Mouse (Mus musculus) kidney, embryonic 16.5 days (tissue): ENCODE results near the gene Vwa5b1. TPM values are rescaled to one million over a fixed set of nuclear protein-coding genes. Genes with fewer than 3 reads are reported as not detected.

Experiments
- ATAC-seq: fragments of 200-750 bp; cut with Nextera tagmentation; 2 replicates; pipeline ENCODE4 v1.8.0; 2017; ENCODE audit warnings: moderate TSS enrichment; ENCODE audit not compliant: low FRiP score, low TSS enrichment
- H3K27ac ChIP-seq: fragments of 300-500 bp; sonication (generic); 2 replicates; pipeline ENCODE4 v1.5.1; 2014; ENCODE audit warnings: low read length
- H3K27me3 ChIP-seq: fragments of 300-500 bp; sonication (generic); 2 replicates; pipeline ENCODE4 v1.6.1; 2014; ENCODE audit warnings: low read length, control low read depth, mixed read lengths; ENCODE audit not compliant: insufficient read depth
- H3K36me3 ChIP-seq: fragments of 300-500 bp; sonication (generic); 2 replicates; pipeline ENCODE4 v1.6.1; 2014; ENCODE audit warnings: low read length, control low read depth, mixed read lengths; ENCODE audit not compliant: insufficient read depth
- H3K4me1 ChIP-seq: fragments of 300-500 bp; sonication (generic); 2 replicates; pipeline ENCODE4 v1.6.1; 2014; ENCODE audit warnings: low read length, control low read depth, mixed read lengths; ENCODE audit not compliant: insufficient read depth
- H3K4me2 ChIP-seq: fragments of 300-500 bp; sonication (generic); replicated peaks from 2 replicates; pipeline ENCODE4 v1.6.1; 2014; ENCODE audit warnings: low read depth, low read length
- H3K4me3 ChIP-seq: fragments of 300-500 bp; sonication (generic); 2 replicates; pipeline ENCODE4 v1.5.1; 2014; ENCODE audit warnings: mild to moderate bottlenecking, low read length
- H3K9ac ChIP-seq: fragments of 300-500 bp; sonication (generic); replicated peaks from 2 replicates; pipeline ENCODE4 v1.6.1; 2014; ENCODE audit warnings: low read length
- H3K9me3 ChIP-seq: fragments of 300-500 bp; sonication (generic); 2 replicates; pipeline ENCODE4 v1.6.1; 2016; ENCODE audit warnings: low read length, control low read depth
- WGBS: fragments of 180-500 bp; shearing (Covaris S2); extraction: QIAGEN DNeasy Blood & Tissue Kit; methylation state at CpG from one replicate; pipeline ENCODE4 v1.1.7; 2014; 5-methylcytosine and 5-hydroxymethylcytosine counted together
- polyA plus RNA-seq: library from polyadenylated mRNA; unstranded; fragments of >200 nt; fragmentation: Nextera tagmentation; extraction: Ambion mirVana; gene quantifications from 2 replicates; pipeline ENCODE4 v1.2.1, GENCODE M21; 2015

The Vwa5b1 gene
- polyA plus RNA-seq, result 0.15 and 0.18 TPM in 2 replicates

DNA sequence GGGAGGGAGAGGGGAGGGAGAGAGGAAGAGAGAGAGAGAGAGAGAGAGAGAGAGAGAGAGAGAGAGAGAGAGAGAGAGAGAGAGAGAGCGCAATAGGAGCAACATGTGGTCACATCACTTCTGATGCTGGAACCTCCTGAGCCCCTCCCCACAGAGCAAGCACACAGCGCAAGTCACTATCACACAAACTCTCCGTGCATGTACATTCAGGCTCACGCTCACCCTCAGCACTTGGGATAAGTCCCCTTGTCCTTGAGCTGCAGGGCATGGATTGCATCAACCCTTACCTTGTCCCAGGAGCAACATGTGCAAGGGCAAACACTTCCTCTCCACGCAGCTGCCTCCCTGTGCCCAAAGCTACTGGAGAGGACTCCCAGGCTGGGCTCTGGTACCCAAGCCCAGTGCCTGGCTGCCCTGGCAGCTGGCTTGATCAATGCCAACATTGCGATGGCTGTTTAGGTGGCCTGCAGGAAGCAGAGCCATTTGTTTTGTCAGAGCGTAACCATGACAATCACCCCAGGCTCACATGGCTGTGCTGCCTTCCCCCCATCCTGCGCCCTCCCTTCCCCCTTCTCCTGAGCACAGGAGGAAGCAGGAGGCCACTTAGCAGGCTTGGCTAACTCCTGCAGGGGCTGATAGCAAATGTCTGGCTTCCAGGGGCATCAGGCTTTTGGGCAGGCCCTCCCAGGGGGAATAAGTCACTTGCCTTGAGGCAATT, at the start of gene Vwa5b1:
TSS of gene Vwa5b1 (minus strand) at position 457 of the 718 bp plus-strand sequence.
- H3K4me1 ChIP-seq, result peaks cover 8% of the 10 kb centered on the region
- ATAC-seq, result no peak
- no peak within 1 kb of the TSS for H3K27ac ChIP-seq
- no peak within 1 kb of the TSS for H3K4me3 ChIP-seq
- H3K4me2 ChIP-seq, result no peak within 1 kb of the TSS
- H3K27me3 ChIP-seq, result no peaks in the 10 kb centered on the region
- no peaks in the 10 kb centered on the region for H3K9me3 ChIP-seq
- H3K36me3 ChIP-seq, result no peaks in the 10 kb centered on the region
- 20% methylated on average over 8 of the region's 8 CpGs for WGBS
- H3K9ac ChIP-seq, result no peak within 1 kb of the TSS

DNA sequence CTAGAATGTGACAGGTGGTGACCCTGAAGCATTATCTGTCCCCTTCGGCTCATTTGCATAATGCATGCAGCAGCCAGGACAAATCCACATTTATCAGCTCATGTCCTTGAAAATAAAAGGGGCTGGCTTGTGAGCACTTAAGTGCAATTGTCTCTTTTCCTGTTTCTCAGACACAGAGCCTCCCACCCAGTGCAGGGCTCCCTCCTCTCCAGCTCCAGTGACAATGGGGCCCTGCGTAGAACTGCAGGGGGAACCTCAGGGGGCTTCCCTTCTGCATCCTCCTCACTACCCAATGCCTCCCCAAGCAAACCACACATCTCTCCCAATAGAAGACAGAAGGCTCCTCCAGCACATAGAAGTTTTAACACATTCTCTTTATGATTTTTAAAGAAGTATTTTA, 47.1 kb upstream of the Vwa5b1 start:
- Histone ChIP-seq H3K27me3 (0 out of 2 replicates have a peak, but pooled peaks cover 4% of the 10 kb centered on the region), H3K4me2 (no peak overlapping the region), H3K4me3 (no peak overlapping the region), H3K36me3 (no peaks in the 10 kb centered on the region), H3K4me1 (no peaks in the 10 kb centered on the region), H3K9me3 (no peaks in the 10 kb centered on the region), H3K27ac (no peak overlapping the region), H3K9ac (no peak overlapping the region)
- no peak for ATAC-seq
- WGBS, result 66% methylated on average over 2 of the region's 2 CpGs

DNA sequence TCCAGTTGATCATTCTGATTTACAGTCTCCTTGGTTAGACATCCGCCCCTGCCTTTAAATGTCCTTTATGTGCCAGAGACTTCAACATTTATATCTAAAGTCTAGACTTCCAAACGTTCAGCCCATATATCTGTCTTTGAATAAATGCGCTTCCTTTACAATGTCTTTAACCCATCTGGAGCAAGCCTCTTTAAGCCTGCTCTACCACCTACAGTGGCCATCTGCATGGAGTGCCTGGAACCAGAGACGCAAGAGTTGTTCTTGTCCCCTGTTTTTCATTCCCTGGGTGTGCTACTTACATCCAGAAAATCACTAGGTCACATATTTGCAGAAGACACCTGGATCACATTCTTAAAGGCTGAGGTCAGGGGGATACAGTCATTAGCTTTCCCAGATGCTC, 44.4 kb upstream of the Vwa5b1 start:
- H3K4me1 ChIP-seq, result no peaks in the 10 kb centered on the region
- no peak overlapping the region for H3K4me2 ChIP-seq
- no peak overlapping the region for H3K4me3 ChIP-seq
- no peaks in the 10 kb centered on the region for H3K9me3 ChIP-seq
- WGBS, result 51% methylated on average over 4 of the region's 4 CpGs
- no peaks in the 10 kb centered on the region for H3K36me3 ChIP-seq
- no peak for ATAC-seq
- no peak overlapping the region for H3K27ac ChIP-seq
- H3K27me3 ChIP-seq, result peaks cover 14% of the 10 kb centered on the region; the same call in 1 of the 2 replicates
- no peak overlapping the region for H3K9ac ChIP-seq

DNA sequence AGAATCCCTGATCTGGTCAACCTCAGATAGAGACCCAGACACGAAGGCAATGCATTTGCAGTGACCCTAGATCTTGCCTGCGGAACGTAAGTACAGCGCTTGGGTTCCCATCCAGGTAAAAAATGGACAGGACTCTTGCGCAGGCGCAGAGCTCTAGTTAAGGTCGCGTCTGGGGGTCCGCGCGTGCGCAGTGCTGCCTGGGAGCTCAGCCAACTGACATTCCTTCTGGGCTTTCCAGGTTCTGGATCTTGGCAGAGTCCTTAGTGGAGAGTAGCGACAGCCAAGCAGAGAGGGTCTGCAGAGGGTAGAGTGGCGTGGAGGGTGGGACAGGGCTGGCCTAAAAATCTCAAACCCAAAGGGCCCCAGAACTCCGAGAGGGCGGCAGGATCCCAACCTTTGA, 41.9 kb upstream of the Vwa5b1 start:
- ATAC-seq, result no peak
- no peaks in the 10 kb centered on the region for H3K9me3 ChIP-seq
- H3K27ac ChIP-seq, result no peak overlapping the region
- no peaks in the 10 kb centered on the region for H3K36me3 ChIP-seq
- H3K4me1 ChIP-seq, result no peaks in the 10 kb centered on the region
- H3K4me2 ChIP-seq, result no peak overlapping the region
- no peak overlapping the region for H3K9ac ChIP-seq
- H3K4me3 ChIP-seq, result no peak overlapping the region
- WGBS, result 20% methylated on average over 16 of the region's 16 CpGs
- peaks cover 14% of the 10 kb centered on the region; the same call in 1 of the 2 replicates for H3K27me3 ChIP-seq

DNA sequence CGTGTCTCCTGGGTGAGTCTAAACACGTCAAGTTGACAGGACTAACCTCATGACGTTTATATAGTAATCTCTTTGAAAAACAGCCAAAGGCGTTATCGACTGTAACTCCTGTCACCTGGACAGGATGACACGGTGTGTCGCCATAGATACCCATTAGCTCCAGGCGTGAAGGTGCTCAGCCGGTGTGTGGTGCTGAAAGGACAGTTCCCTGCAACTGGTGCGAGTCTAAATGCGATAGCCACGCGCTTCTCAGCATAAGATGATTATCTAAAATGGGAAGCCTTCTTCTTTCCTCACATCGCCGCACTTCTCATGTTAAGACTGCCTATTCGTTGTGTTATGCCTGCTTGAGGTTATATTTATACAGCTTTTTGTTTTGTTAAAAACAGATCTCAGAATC, 40.8 kb upstream of the Vwa5b1 start:
- H3K9me3 ChIP-seq, result no peaks in the 10 kb centered on the region
- ATAC-seq, result no peak
- no peaks in the 10 kb centered on the region for H3K36me3 ChIP-seq
- 12% methylated on average over 16 of the region's 16 CpGs for WGBS
- no peak overlapping the region for H3K4me3 ChIP-seq
- H3K4me1 ChIP-seq, result no peaks in the 10 kb centered on the region
- peaks cover 14% of the 10 kb centered on the region; the same call in 1 of the 2 replicates for H3K27me3 ChIP-seq
- H3K9ac ChIP-seq, result no peak overlapping the region
- no peak overlapping the region for H3K27ac ChIP-seq
- no peak overlapping the region for H3K4me2 ChIP-seq

DNA sequence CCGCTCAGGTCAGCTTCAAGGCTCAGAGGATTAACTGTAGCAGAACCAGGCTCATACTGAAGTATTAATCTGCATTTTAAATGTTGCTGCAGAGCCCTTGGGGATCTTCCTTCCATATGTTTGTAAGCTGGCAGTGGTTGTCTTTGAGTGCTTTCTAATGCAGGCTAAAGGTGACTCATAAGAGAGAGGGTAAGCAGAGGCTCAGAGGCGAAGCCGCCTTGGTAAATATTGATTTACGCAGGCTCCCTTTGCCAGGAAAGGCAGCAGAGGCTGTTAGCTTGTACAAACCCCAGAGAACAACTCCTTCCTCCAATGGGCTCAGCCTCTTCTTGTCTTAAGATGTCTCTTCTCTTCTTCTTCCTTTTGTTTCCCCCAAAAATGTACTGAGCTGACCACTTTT, 36.5 kb upstream of the Vwa5b1 start:
- H3K4me3 ChIP-seq, result no peak overlapping the region
- H3K27me3 ChIP-seq, result peaks cover 8% of the 10 kb centered on the region; the same call in 1 of the 2 replicates
- 72% methylated on average over 4 of the region's 4 CpGs for WGBS
- H3K4me2 ChIP-seq, result no peak overlapping the region
- no peaks in the 10 kb centered on the region for H3K4me1 ChIP-seq
- ATAC-seq, result no peak
- no peak overlapping the region for H3K27ac ChIP-seq
- H3K9me3 ChIP-seq, result no peaks in the 10 kb centered on the region
- H3K9ac ChIP-seq, result no peak overlapping the region
- H3K36me3 ChIP-seq, result no peaks in the 10 kb centered on the region

DNA sequence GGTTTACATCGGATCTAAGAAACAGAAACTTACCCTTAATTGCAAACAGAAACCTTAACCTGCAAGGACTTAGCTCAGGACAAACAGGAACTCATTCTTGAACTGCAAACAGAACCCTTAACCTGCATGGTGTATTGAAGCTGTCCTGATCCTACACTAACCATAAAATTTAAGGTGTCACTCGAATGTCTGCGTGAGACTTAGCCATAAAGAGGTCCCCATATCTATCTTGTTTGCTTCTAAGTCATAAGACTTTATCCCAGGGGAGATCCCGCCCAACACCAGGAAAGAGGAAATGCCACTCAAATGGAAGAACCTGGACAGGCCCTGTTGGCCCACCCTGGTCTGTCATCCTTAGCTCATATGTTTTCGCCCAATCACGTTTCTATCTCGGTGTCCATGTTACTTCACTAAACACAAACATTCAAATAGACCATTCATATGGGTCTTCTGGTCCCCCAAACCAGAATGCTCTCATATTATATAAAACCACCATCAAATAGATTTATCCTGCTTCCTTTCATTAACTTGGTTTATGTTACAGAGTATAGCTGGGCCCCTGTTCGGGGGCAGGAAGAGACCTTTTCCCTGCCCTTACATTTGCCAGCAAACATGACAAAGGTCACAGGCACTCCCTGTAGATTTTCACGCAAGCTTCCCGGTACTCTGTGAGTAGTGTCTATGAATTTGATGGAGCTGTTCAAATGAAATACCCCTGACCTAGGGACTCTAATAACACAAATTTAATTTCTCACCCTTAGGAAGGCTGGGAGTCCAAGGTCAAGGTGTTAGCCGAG, 34.6 kb upstream of the Vwa5b1 start:
- ATAC-seq, result no peak
- no peak overlapping the region for H3K27ac ChIP-seq
- H3K36me3 ChIP-seq, result no peaks in the 10 kb centered on the region
- WGBS, result 54% methylated on average over 11 of the region's 11 CpGs
- H3K4me2 ChIP-seq, result no peak overlapping the region
- H3K27me3 ChIP-seq, result peaks cover 2% of the 10 kb centered on the region; the same call in 1 of the 2 replicates
- no peaks in the 10 kb centered on the region for H3K4me1 ChIP-seq
- no peaks in the 10 kb centered on the region for H3K9me3 ChIP-seq
- H3K4me3 ChIP-seq, result no peak overlapping the region
- no peak overlapping the region for H3K9ac ChIP-seq

DNA sequence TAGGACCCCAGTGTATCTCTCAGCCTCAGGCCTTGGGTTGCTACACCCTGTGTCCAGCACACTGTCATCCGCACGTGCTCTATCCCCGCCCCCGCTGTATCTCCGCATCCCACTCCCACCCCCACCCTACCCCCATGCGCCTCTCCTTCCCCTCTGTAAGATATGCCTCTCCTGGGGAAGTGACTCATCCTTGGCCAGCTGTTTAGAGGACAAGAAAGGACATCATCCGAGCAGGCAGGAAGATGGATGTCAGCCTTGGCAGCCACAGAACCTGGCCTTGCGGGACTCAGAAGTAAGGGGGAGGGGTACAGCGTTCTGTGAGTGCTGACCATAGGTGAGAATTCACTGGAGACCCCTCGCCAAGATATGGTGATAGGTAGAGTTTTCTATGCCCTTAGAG, 30.8 kb upstream of the Vwa5b1 start:
- H3K9ac ChIP-seq, result no peak overlapping the region
- no peak overlapping the region for H3K27ac ChIP-seq
- H3K4me1 ChIP-seq, result no peaks in the 10 kb centered on the region
- no peak for ATAC-seq
- H3K9me3 ChIP-seq, result no peaks in the 10 kb centered on the region
- 61% methylated on average over 10 of the region's 10 CpGs for WGBS
- no peak overlapping the region for H3K4me2 ChIP-seq
- H3K4me3 ChIP-seq, result no peak overlapping the region
- H3K36me3 ChIP-seq, result no peaks in the 10 kb centered on the region
- no peaks in the 10 kb centered on the region for H3K27me3 ChIP-seq

DNA sequence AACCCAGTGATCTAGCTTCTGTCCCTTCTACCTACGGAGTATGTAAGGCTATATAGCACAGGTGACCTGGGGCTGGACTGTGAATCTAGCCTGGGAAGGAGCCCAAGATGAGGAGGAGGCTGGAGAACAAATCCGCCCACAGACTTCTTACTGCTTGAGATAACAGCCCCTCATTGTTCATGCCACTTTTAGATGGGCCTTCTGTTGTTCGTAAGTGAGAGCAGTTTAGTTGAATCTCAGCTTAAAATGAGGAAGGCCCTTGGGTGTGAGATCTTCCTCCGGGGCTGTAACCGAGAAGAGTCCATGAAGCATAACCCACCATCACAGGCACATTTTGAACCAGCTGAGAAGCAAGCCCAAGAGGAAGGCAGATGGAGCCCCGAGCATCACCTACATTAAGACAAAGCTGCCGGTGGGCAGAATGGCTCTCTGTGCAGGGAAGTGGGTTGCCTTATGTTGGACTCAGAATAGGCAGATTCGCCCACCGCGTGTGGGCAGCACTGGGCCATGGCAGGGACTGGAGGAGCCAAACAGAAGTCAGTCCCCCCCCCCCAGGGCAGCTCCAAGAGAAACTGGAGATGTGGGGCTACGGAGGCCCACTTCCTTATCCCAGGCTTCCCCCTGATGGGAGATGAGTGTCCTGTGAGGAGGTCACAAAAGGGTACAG, 24.4 kb upstream of the Vwa5b1 start:
- H3K9me3 ChIP-seq, result no peaks in the 10 kb centered on the region
- H3K36me3 ChIP-seq, result no peaks in the 10 kb centered on the region
- H3K27ac ChIP-seq, result no peak overlapping the region
- H3K4me1 ChIP-seq, result no peaks in the 10 kb centered on the region
- ATAC-seq, result no peak
- no peaks in the 10 kb centered on the region for H3K27me3 ChIP-seq
- H3K9ac ChIP-seq, result no peak overlapping the region
- no peak overlapping the region for H3K4me2 ChIP-seq
- no peak overlapping the region for H3K4me3 ChIP-seq
- WGBS, result 76% methylated on average over 11 of the region's 11 CpGs
